Mouse (Mus musculus) lung, adult 2 months (tissue): ENCODE measurements around the gene Tex38.

ENCODE experiments used
- CTCF ChIP-seq: fragments of 200-500 bp; IDR thresholded peaks from 2 replicates; pipeline ENCODE4 v1.5.1; 2011; ENCODE audit warnings: mild to moderate bottlenecking, low read length, control low read depth; ENCODE audit not compliant: insufficient read depth
- POLR2A ChIP-seq: fragments of 200-500 bp; IDR thresholded peaks from 2 replicates; pipeline ENCODE4 v1.6.1; 2011; ENCODE audit warnings: low read depth, mild to moderate bottlenecking, control low read depth, low read length, borderline replicate concordance; ENCODE audit errors: extremely low read depth

- TF ChIP-seq CTCF (peak; percentile 97), POLR2A (no peak)
Observed at GRCm38 (mm10) chr4:115731588-115732222, 49.1 kb downstream of the Tex38 start.
